Mouse (Mus musculus) spleen, adult 18-20 months (tissue): ENCODE results near the gene Timm50.

Source experiments
- DNase-seq, 2 experiments: peaks; one replicate each; pipeline ENCODE4 v3.0.0; 2022; ENCODE audit warnings: mixed read lengths in 2 of 2

Gene Timm50

GRCm38 (mm10) chr7:28311926-28312543, at the start of gene Timm50:
Gene Timm50, minus strand, starts transcription at chr7:28312072.
- peak; percentile 89 to 97 for DNase-seq

GRCm38 (mm10) chr7:28360291-28360690, 48.4 kb upstream of the Timm50 start:
- DNase-seq: no peak

GRCm38 (mm10) chr7:28359854-28360253, 48.0 kb upstream of the Timm50 start:
- no peak for DNase-seq

GRCm38 (mm10) chr7:28358431-28358830, 46.6 kb upstream of the Timm50 start:
- no peak for DNase-seq

- DNase-seq: no peak
Measured at GRCm38 (mm10) chr7:28357984-28358383, 46.1 kb upstream of the Timm50 start.

GRCm38 (mm10) chr7:28356981-28357380, 45.1 kb upstream of the Timm50 start:
- no peak for DNase-seq

GRCm38 (mm10) chr7:28355221-28355620, 43.3 kb upstream of the Timm50 start:
- DNase-seq: peak in 1 of 2 experiments; percentile 23

- no peak for DNase-seq
Measured at GRCm38 (mm10) chr7:28354596-28354995, 42.7 kb upstream of the Timm50 start.

GRCm38 (mm10) chr7:28354113-28354581, 42.3 kb upstream of the Timm50 start:
- DNase-seq: no peak

- no peak for DNase-seq
Measured at GRCm38 (mm10) chr7:28353267-28353666, 41.4 kb upstream of the Timm50 start.

- DNase-seq: no peak
Measured at GRCm38 (mm10) chr7:28351676-28352191, 39.9 kb upstream of the Timm50 start.

- DNase-seq: peak; percentile 96 to 97
Measured at GRCm38 (mm10) chr7:28350155-28350883, 38.4 kb upstream of the Timm50 start, which contains the start of gene Rps16. Gene Rps16, plus strand, starts transcription at chr7:28350652.

GRCm38 (mm10) chr7:28348601-28349000, 36.7 kb upstream of the Timm50 start:
- DNase-seq: no peak

- DNase-seq: no peak
Measured at GRCm38 (mm10) chr7:28347746-28348145, 35.9 kb upstream of the Timm50 start.

GRCm38 (mm10) chr7:28344637-28345036, 32.8 kb upstream of the Timm50 start:
- peak in 1 of 2 experiments; percentile 73 for DNase-seq

GRCm38 (mm10) chr7:28341381-28341780, 29.5 kb upstream of the Timm50 start:
- no peak for DNase-seq

- DNase-seq: peak; percentile 38 to 54
Measured at GRCm38 (mm10) chr7:28339213-28339917, 27.5 kb upstream of the Timm50 start.

- peak; percentile 94 to 95 for DNase-seq
Measured at GRCm38 (mm10) chr7:28338108-28338998, 26.5 kb upstream of the Timm50 start, which contains the start of gene Supt5. Gene Supt5, minus strand, starts transcription at chr7:28338746.

- no peak for DNase-seq
Measured at GRCm38 (mm10) chr7:28335471-28335870, 23.6 kb upstream of the Timm50 start.

GRCm38 (mm10) chr7:28334534-28334933, 22.7 kb upstream of the Timm50 start:
- no peak for DNase-seq

GRCm38 (mm10) chr7:28328260-28328659, 16.4 kb upstream of the Timm50 start:
- DNase-seq: no peak

- DNase-seq: no peak
Measured at GRCm38 (mm10) chr7:28326457-28326856, 14.6 kb upstream of the Timm50 start.
